Mouse (Mus musculus) adrenal gland, postnatal 25 days (tissue): Measurements from ENCODE around the gene Gjb6. TPM values are rescaled to one million over a fixed set of nuclear protein-coding genes. Genes with fewer than 3 reads are reported as not detected.

Experiments used
- DNase-seq: peaks from one replicate; pipeline ENCODE4 v3.0.0; 2021; ENCODE audit warnings: mixed read lengths
- long read RNA-seq: library from polyadenylated mRNA; stranded (forward); transcript quantifications from one replicate; pipeline ENCODE4 v2.0.0, GENCODE M21; 2021
- total RNA-seq: library from RNA; stranded (reverse); gene quantifications from 2 replicates; pipeline ENCODE4 v1.2.3, GENCODE M21; 2021

Gjb6 gene
- total RNA-seq, result not detected in 2 replicates
- long read RNA-seq, result 0 reads

- DNase-seq, result no peak
Observed at GRCm38 (mm10) chr14:57133161-57133661, at the start of gene Gjb6. Gene Gjb6 (minus strand): TSS chr14:57133611.

- no peak for DNase-seq
Observed at GRCm38 (mm10) chr14:57165493-57165892, 32.1 kb upstream of the Gjb6 start.

GRCm38 (mm10) chr14:57161833-57162232, 28.4 kb upstream of the Gjb6 start:
- no peak for DNase-seq

- DNase-seq, result peak; percentile 35
Observed at GRCm38 (mm10) chr14:57161201-57161600, 27.8 kb upstream of the Gjb6 start.

- no peak for DNase-seq
Observed at GRCm38 (mm10) chr14:57154916-57155315, 21.5 kb upstream of the Gjb6 start.

- no peak for DNase-seq
Observed at GRCm38 (mm10) chr14:57145741-57146140, 12.3 kb upstream of the Gjb6 start.

GRCm38 (mm10) chr14:57135265-57135664, 1.9 kb upstream of the Gjb6 start:
- DNase-seq, result no peak

- no peak for DNase-seq
Observed at GRCm38 (mm10) chr14:57127383-57127782, 6.0 kb downstream of the Gjb6 start.

- no peak for DNase-seq
Observed at GRCm38 (mm10) chr14:57122295-57122694, 11.1 kb downstream of the Gjb6 start.

- no peak for DNase-seq
Observed at GRCm38 (mm10) chr14:57115823-57116544, 17.4 kb downstream of the Gjb6 start, which contains the start of gene Gm4491. Gene Gm4491 (minus strand): TSS chr14:57115883.

- no peak for DNase-seq
Observed at GRCm38 (mm10) chr14:57109194-57109593, 24.2 kb downstream of the Gjb6 start.

- peak; percentile 13 for DNase-seq
Observed at GRCm38 (mm10) chr14:57107916-57108315, 25.5 kb downstream of the Gjb6 start.

GRCm38 (mm10) chr14:57107091-57107490, 26.3 kb downstream of the Gjb6 start:
- DNase-seq, result no peak

GRCm38 (mm10) chr14:57105721-57106120, 27.7 kb downstream of the Gjb6 start:
- no peak for DNase-seq

- no peak for DNase-seq
Observed at GRCm38 (mm10) chr14:57105111-57105510, 28.3 kb downstream of the Gjb6 start.

GRCm38 (mm10) chr14:57104106-57105023, 29.0 kb downstream of the Gjb6 start, which contains the start of gene Gjb2:
Gene Gjb2 (minus strand): TSS chr14:57104702.
- peak; percentile 47 for DNase-seq

- peak; percentile 13 for DNase-seq
Observed at GRCm38 (mm10) chr14:57103711-57104105, 29.7 kb downstream of the Gjb6 start.

GRCm38 (mm10) chr14:57103121-57103520, 30.3 kb downstream of the Gjb6 start:
- DNase-seq, result no peak

- no peak for DNase-seq
Observed at GRCm38 (mm10) chr14:57101623-57102022, 31.8 kb downstream of the Gjb6 start.

GRCm38 (mm10) chr14:57095855-57096254, 37.6 kb downstream of the Gjb6 start:
- no peak for DNase-seq

- peak; percentile 45 for DNase-seq
Observed at GRCm38 (mm10) chr14:57093029-57093428, 40.4 kb downstream of the Gjb6 start.

- DNase-seq, result no peak
Observed at GRCm38 (mm10) chr14:57090001-57090400, 43.4 kb downstream of the Gjb6 start.

GRCm38 (mm10) chr14:57089107-57089506, 44.3 kb downstream of the Gjb6 start:
- DNase-seq, result no peak
